Mouse (Mus musculus) heart, adult 2 months (tissue): ENCODE data around the gene Ttc39d.

Experiments
- CTCF ChIP-seq: fragments of 200-600 bp; IDR thresholded peaks from 2 replicates; pipeline ENCODE4 v1.8.1; 2022; ENCODE audit warnings: antibody characterized with exemption, mild to moderate bottlenecking, moderate library complexity
- EP300 ChIP-seq: fragments of 200-500 bp; IDR thresholded peaks from 2 replicates; pipeline ENCODE4 v1.6.1; 2011; ENCODE audit warnings: low read depth, low read length, control low read depth; ENCODE audit not compliant: insufficient read depth
- POLR2A ChIP-seq: fragments of 200-500 bp; IDR thresholded peaks from 2 replicates; pipeline ENCODE4 v1.6.1; 2011; ENCODE audit warnings: mild to moderate bottlenecking, low read depth, low read length, control low read depth; ENCODE audit not compliant: insufficient read depth

GRCm38 (mm10) chr17:80193075-80193474 lies 14.2 kb upstream of the Ttc39d start:
- TF ChIP-seq CTCF (peak; percentile 71), EP300 (no peak), POLR2A (no peak)
